In the genomic region with DNA sequence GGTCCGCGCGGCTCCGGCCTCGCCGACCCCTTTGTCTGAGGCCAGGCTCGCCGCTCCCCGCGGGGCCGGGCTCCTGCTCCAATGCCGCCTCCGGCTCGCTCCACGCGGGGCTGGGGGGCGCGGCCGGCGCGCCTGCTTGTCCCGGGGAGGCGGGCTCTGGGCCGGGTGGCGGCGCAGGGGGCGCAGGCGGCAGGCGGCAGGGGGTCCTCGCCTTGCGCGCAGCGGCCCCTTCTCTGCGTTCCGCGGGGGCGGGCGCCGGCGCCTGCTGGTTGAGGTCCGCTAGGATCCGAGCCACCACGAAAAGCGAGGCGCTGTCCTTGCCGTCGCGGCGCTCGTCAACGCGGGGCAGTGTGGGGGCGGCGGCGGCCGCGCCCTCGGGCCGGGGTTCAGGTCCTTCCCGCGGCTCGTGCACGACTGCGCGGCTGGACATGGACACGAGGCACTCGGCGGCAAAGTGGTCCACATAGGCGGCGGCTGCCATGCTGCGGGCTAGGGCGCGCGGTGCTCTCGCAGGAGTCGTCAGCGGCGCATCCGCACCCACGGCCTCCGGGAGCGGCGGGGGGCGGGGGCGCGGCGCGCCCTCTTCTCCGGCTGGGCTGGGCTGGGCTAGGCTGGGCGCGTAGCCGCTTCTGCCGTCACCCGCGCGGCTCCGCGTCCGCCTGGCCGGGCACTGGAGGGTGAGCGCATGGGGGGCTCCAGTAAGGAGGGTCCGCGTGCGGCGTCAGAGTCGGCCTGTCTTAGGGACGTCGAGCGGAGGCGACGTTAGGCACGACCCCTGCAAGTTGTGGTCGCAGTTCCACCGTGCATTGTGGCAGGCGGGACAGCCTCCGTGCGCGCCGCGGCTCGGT, we compare ENCODE assay signal across 8 mouse cellular contexts. TPM values are rescaled to one million over a fixed set of nuclear protein-coding genes. Genes with fewer than 3 reads are reported as not detected.
DNase-seq lines count a peak whose midpoint lies in the region; ATAC-seq and TF ChIP-seq lines count a peak whose summit lies in the region.
"Had no signal": no experiment of that assay in that cellular context is flagged by ENCODE, and none has a peak within 500 bp of the region (broad histone marks: within the 10 kb centered on the region; RNA-seq: fewer than 3 reads in every experiment).

No protein-coding gene starts in this region.

- DNase-seq in lung, adult 2 months: peak; percentile 91
- no peak for DNase-seq in lung, postnatal 14 days
- DNase-seq in kidney, postnatal 36 days: peak; percentile 63 to 82
- peak; percentile 76 for DNase-seq in thymus, postnatal 14 days

- under 1% methylated on average over 114 of the region's 121 CpGs for WGBS in lung, adult 2 months
- under 1% methylated on average over 113 of the region's 121 CpGs for WGBS in forebrain, embryonic 12.5 days
- under 1% methylated on average over 105 of the region's 121 CpGs for WGBS in midbrain, embryonic 13.5 days

- peak overlapping the region; percentile 94 for H3K4me2 ChIP-seq in forebrain, embryonic 12.5 days
- peak overlapping the region; percentile 93 for H3K4me2 ChIP-seq in midbrain, embryonic 13.5 days (replicated peaks)

- no peaks in the 10 kb centered on the region for H3K36me3 ChIP-seq in forebrain, embryonic 12.5 days (replicated peaks)
- H3K36me3 ChIP-seq in midbrain, embryonic 13.5 days: no peaks in the 10 kb centered on the region

- H3K27ac ChIP-seq in brown adipose tissue, adult 24 weeks (replicated peaks; ENCODE audit: low read depth, low read length): peak overlapping the region; percentile 96
- H3K27ac ChIP-seq in forebrain, embryonic 12.5 days: peak overlapping the region; percentile 95
- peak overlapping the region; percentile 96 for H3K27ac ChIP-seq in midbrain, embryonic 13.5 days

- H3K9ac ChIP-seq in forebrain, embryonic 12.5 days: peak overlapping the region; percentile 95
- H3K9ac ChIP-seq in midbrain, embryonic 13.5 days (replicated peaks): peak overlapping the region; percentile 90

- TF ChIP-seq CTCF in lung, adult 2 months (IDR thresholded peaks at IDR 0.05; ENCODE audit: insufficient read depth, low read length): no peak

- peak overlapping the region; percentile 94 for H3K4me3 ChIP-seq in lung, adult 2 months (replicated peaks; ENCODE audit: extremely low read depth, low read depth, low read length)
- peak overlapping the region; percentile 80 for H3K4me3 ChIP-seq in brown adipose tissue, adult 24 weeks (ENCODE audit: insufficient read depth, low read depth, low read length)
- peak overlapping the region; percentile 97 for H3K4me3 ChIP-seq in forebrain, embryonic 12.5 days (replicated peaks)
- H3K4me3 ChIP-seq in midbrain, embryonic 13.5 days (replicated peaks): peak overlapping the region; percentile 80

- TF ChIP-seq POLR2A in lung, adult 2 months (IDR thresholded peaks at IDR 0.05; ENCODE audit: borderline replicate concordance, extremely low read depth, low read depth, low read length): peak; percentile 90; the same call in 1 of the 2 replicates

- peaks cover 14% of the 10 kb centered on the region for H3K27me3 ChIP-seq in forebrain, embryonic 12.5 days
- peaks cover 5% of the 10 kb centered on the region for H3K27me3 ChIP-seq in midbrain, embryonic 13.5 days

- H3K9me3 ChIP-seq in forebrain, embryonic 12.5 days: no peaks in the 10 kb centered on the region
- no peaks in the 10 kb centered on the region for H3K9me3 ChIP-seq in midbrain, embryonic 13.5 days

- peak; percentile 77 for ATAC-seq in forebrain, embryonic 12.5 days (ENCODE audit: low FRiP score)
- peak; percentile 77 for ATAC-seq in midbrain, embryonic 13.5 days

- H3K4me1 ChIP-seq in lung, adult 2 months (ENCODE audit: control insufficient read depth, insufficient read depth, low read length): peaks cover 18% of the 10 kb centered on the region
- peaks cover 19% of the 10 kb centered on the region for H3K4me1 ChIP-seq in brown adipose tissue, adult 24 weeks (ENCODE audit: control insufficient read depth, insufficient read depth, insufficient read length, low read length)
- H3K4me1 ChIP-seq in forebrain, embryonic 12.5 days: peaks cover 37% of the 10 kb centered on the region
- peaks cover 40% of the 10 kb centered on the region for H3K4me1 ChIP-seq in midbrain, embryonic 13.5 days (replicated peaks)

RNA-seq across cellular contexts. Expression of a gene that starts 0.4 kb away (rescaled TPM):
- polyA plus RNA-seq in lung, adult 2 months (2012; rRNA removed): 88.4 and 109 TPM in 2 replicates
- 13.6 and 24.0 TPM in 2 replicates for polyA plus RNA-seq in brown adipose tissue, adult 24 weeks (2012; ENCODE audit: insufficient read depth, insufficient read length, missing spikeins)
- polyA plus RNA-seq in forebrain, embryonic 12.5 days (2016; fragmentation: Nextera tagmentation; extraction: Ambion mirVana): 21.9 and 26.1 TPM in 2 replicates
- polyA plus RNA-seq in midbrain, embryonic 13.5 days (2015; fragmentation: Nextera tagmentation; extraction: Ambion mirVana): 24.4 and 24.7 TPM in 2 replicates

RNA-seq across cellular contexts. Expression of a gene that starts 21.6 kb away (rescaled TPM):
- not detected in 2 replicates for polyA plus RNA-seq in lung, adult 2 months (2012; rRNA removed)
- polyA plus RNA-seq in brown adipose tissue, adult 24 weeks (2012; ENCODE audit: insufficient read depth, insufficient read length, missing spikeins): not detected in 2 replicates
- not detected in 2 replicates for polyA plus RNA-seq in forebrain, embryonic 12.5 days (2016; fragmentation: Nextera tagmentation; extraction: Ambion mirVana)
- 0.22 and 0.27 TPM in 2 replicates for polyA plus RNA-seq in midbrain, embryonic 13.5 days (2015; fragmentation: Nextera tagmentation; extraction: Ambion mirVana)
- polyA plus RNA-seq: frontal cortex, adult 2 months had no signal
